Comparison of ENCODE assay signal across 8 mouse cellular contexts in genomic region chr6:86849692-86850445, GRCm38 (mm10). TPM values are rescaled to one million over a fixed set of nuclear protein-coding genes. Genes with fewer than 3 reads are reported as not detected.
DNase-seq lines count a peak whose midpoint lies in the region; ATAC-seq and TF ChIP-seq lines count a peak whose summit lies in the region.

No protein-coding gene starts in this region.

- H3K4me2 ChIP-seq in heart, embryonic 14.5 days (ENCODE audit: low read length): peak overlapping the region; percentile 88
- H3K4me2 ChIP-seq in stomach, embryonic 14.5 days (replicated peaks; ENCODE audit: low read depth, low read length): peak overlapping the region; percentile 91

- H3K27me3 ChIP-seq in MEL (ENCODE audit: control insufficient read depth in 1 of 2, insufficient read depth in 2 of 2, low read length in 2 of 2): no peaks in the 10 kb centered on the region
- no peaks in the 10 kb centered on the region for H3K27me3 ChIP-seq in embryonic facial prominence, embryonic 10.5 days (replicated peaks; ENCODE audit: low read depth, poor library complexity, severe bottlenecking)
- H3K27me3 ChIP-seq in heart, embryonic 14.5 days (ENCODE audit: control insufficient read depth, insufficient read depth, low read length): no peaks in the 10 kb centered on the region
- no peaks in the 10 kb centered on the region for H3K27me3 ChIP-seq in stomach, embryonic 14.5 days (ENCODE audit: control insufficient read depth, insufficient read depth, low read length)

- peak; percentile 5; the same call in 1 of the 2 replicates for ATAC-seq in cerebellum, adult (ENCODE audit: insufficient number of reproducible peaks, low FRiP score, low TSS enrichment)
- ATAC-seq in heart, embryonic 14.5 days (ENCODE audit: insufficient number of reproducible peaks, insufficient read depth, low FRiP score, low read depth): peak; percentile 58
- peak; percentile 53; the same call in 1 of the 2 replicates for ATAC-seq in stomach, embryonic 14.5 days (ENCODE audit: insufficient number of reproducible peaks, insufficient read depth, low FRiP score, low read depth)

- peaks cover 10 to 25% of the 10 kb centered on the region in 2 experiments for H3K4me1 ChIP-seq in MEL (ENCODE audit: control insufficient read depth in 1 of 2, insufficient read depth in 2 of 2, low read length in 2 of 2)
- H3K4me1 ChIP-seq in embryonic facial prominence, embryonic 10.5 days: peaks cover 35% of the 10 kb centered on the region
- H3K4me1 ChIP-seq in heart, embryonic 14.5 days (ENCODE audit: control insufficient read depth in 2 of 2, insufficient read depth in 2 of 2, low read length in 2 of 2): peaks cover 7 to 41% of the 10 kb centered on the region in 2 experiments
- peaks cover 34% of the 10 kb centered on the region for H3K4me1 ChIP-seq in stomach, embryonic 14.5 days (ENCODE audit: control insufficient read depth, insufficient read depth, low read length)

- under 1% methylated on average over 36 of the region's 36 CpGs for WGBS in embryonic facial prominence, embryonic 10.5 days
- WGBS in heart, embryonic 14.5 days: under 1% methylated on average over 35 of the region's 36 CpGs
- under 1% methylated on average over 36 of the region's 36 CpGs for WGBS in stomach, embryonic 14.5 days

- no peak; the same call in 1 of the 2 replicates for TF ChIP-seq RAD21 in MEL (IDR thresholded peaks at IDR 0.05; ENCODE audit: low read depth, low read length)

- no peak for TF ChIP-seq EP300 in MEL (IDR thresholded peaks at IDR 0.05; ENCODE audit: low read depth in 1 of 2, low read length in 2 of 2)

- peak overlapping the region; percentile 81 to 95 for H3K4me3 ChIP-seq in MEL (ENCODE audit: control insufficient read depth in 1 of 2, insufficient read depth in 1 of 2, low read depth in 2 of 2, low read length in 2 of 2)
- peak overlapping the region; percentile 92 for H3K4me3 ChIP-seq in embryonic facial prominence, embryonic 10.5 days
- H3K4me3 ChIP-seq in heart, embryonic 14.5 days (ENCODE audit: control insufficient read depth in 1 of 2, insufficient read depth in 1 of 2, low read depth in 1 of 2, low read length in 2 of 2): peak overlapping the region; percentile 70 to 83
- peak overlapping the region; percentile 86 for H3K4me3 ChIP-seq in stomach, embryonic 14.5 days (ENCODE audit: low read depth, low read length)

- no peak for DNase-seq in cerebellum, adult 11 months
- peak; percentile 60 for DNase-seq in MEL (ENCODE audit: low read depth, low spot score)
- peak; percentile 48 for DNase-seq in embryonic facial prominence, embryonic 10.5 days (ENCODE audit: low spot score)
- peak; percentile 46 to 61 for DNase-seq in kidney, postnatal 36 days
- DNase-seq in lung, postnatal 4 days: peak; percentile 36 to 38

- peaks cover 34% of the 10 kb centered on the region for H3K79me2 ChIP-seq in MEL (ENCODE audit: control insufficient read depth, insufficient read depth, low read length, poor library complexity)

- TF ChIP-seq CTCF in MEL (IDR thresholded peaks at IDR 0.05 in 2 of 3, conservative IDR thresholded peaks at IDR 0.05 in 1 of 3; ENCODE audit: control insufficient read depth in 1 of 3, insufficient read depth in 1 of 3, low read depth in 2 of 3, low read length in 3 of 3, poor library complexity in 1 of 3, severe bottlenecking in 1 of 3): no peak

- H3K36me3 ChIP-seq in MEL (ENCODE audit: control insufficient read depth in 1 of 2, insufficient read depth in 2 of 2, low read length in 2 of 2): peaks cover 0 to 35% of the 10 kb centered on the region in 2 experiments; a peak in 2 of 4 replicates
- peaks cover 18% of the 10 kb centered on the region for H3K36me3 ChIP-seq in embryonic facial prominence, embryonic 10.5 days (replicated peaks)
- H3K36me3 ChIP-seq in heart, embryonic 14.5 days (ENCODE audit: control insufficient read depth, insufficient read depth, low read length): no peaks in the 10 kb centered on the region; the same call in 1 of the 2 replicates
- no peaks in the 10 kb centered on the region for H3K36me3 ChIP-seq in stomach, embryonic 14.5 days (ENCODE audit: control insufficient read depth, insufficient read depth, low read length)

- TF ChIP-seq POLR2A in MEL (IDR thresholded peaks at IDR 0.05; ENCODE audit: control insufficient read depth in 1 of 2, insufficient read depth in 1 of 2, low read depth in 1 of 2, low read length in 2 of 2, poor library complexity in 1 of 2): no peak

- peak overlapping the region; percentile 91 for H3K9ac ChIP-seq in MEL (ENCODE audit: control insufficient read depth, low read depth, low read length, poor library complexity, severe bottlenecking)
- H3K9ac ChIP-seq in heart, embryonic 14.5 days (ENCODE audit: low read length): peak overlapping the region; percentile 95
- H3K9ac ChIP-seq in stomach, embryonic 14.5 days (replicated peaks; ENCODE audit: low read depth, low read length): peak overlapping the region; percentile 85

- H3K27ac ChIP-seq in MEL (ENCODE audit: control insufficient read depth, low read depth, low read length): peak overlapping the region; percentile 99
- peak overlapping the region; percentile 91 for H3K27ac ChIP-seq in embryonic facial prominence, embryonic 10.5 days (replicated peaks)
- peak overlapping the region; percentile 98 to 100 for H3K27ac ChIP-seq in heart, embryonic 14.5 days (replicated peaks in 1 of 2; ENCODE audit: control insufficient read depth in 1 of 2, insufficient read depth in 1 of 2, low read depth in 2 of 2, low read length in 2 of 2)
- H3K27ac ChIP-seq in stomach, embryonic 14.5 days (ENCODE audit: low read length): peak overlapping the region; percentile 96

- H3K9me3 ChIP-seq in MEL (replicated peaks; ENCODE audit: insufficient read depth, low read length): no peaks in the 10 kb centered on the region
- no peaks in the 10 kb centered on the region for H3K9me3 ChIP-seq in embryonic facial prominence, embryonic 10.5 days
- H3K9me3 ChIP-seq in heart, embryonic 14.5 days (ENCODE audit: control insufficient read depth, low read length): no peaks in the 10 kb centered on the region
- H3K9me3 ChIP-seq in stomach, embryonic 14.5 days (ENCODE audit: control insufficient read depth, low read depth, low read length): no peaks in the 10 kb centered on the region

TF ChIP-seq in MEL, 35 proteins besides CTCF, POLR2A, EP300 and RAD21:
- no peak for TF ChIP-seq MAZ (IDR thresholded peaks at IDR 0.05; ENCODE audit: low read depth, low read length)
- no peak for TF ChIP-seq ZC3H11A (IDR thresholded peaks at IDR 0.05; ENCODE audit: low read depth, low read length)
- TF ChIP-seq POLR2AphosphoS5 (IDR thresholded peaks at IDR 0.05; ENCODE audit: borderline replicate concordance, low read depth, low read length): no peak
- no peak for TF ChIP-seq RCOR1 (IDR thresholded peaks at IDR 0.05; ENCODE audit: low read depth, low read length)
- TF ChIP-seq JUND (IDR thresholded peaks at IDR 0.05; ENCODE audit: low read depth, low read length): no peak
- no peak for TF ChIP-seq TBP (IDR thresholded peaks at IDR 0.05; ENCODE audit: low read depth, low read length)
- peak; percentile 33; the same call in 1 of the 2 replicates for TF ChIP-seq SIN3A (IDR thresholded peaks at IDR 0.05; ENCODE audit: low read length)
- 0 out of 2 replicates have a peak, but pooled peaks have one; percentile 63 for TF ChIP-seq UBTF (IDR thresholded peaks at IDR 0.05; ENCODE audit: borderline replicate concordance, insufficient read depth, low read depth, low read length)
- TF ChIP-seq CHD2 (IDR thresholded peaks at IDR 0.05; ENCODE audit: low read length): no peak

RNA-seq across cellular contexts. Expression of gene Aak1, which starts 0.6 kb away (rescaled TPM):
- total RNA-seq in MEL (2012; rRNA removed): 6.4 and 7.2 TPM in 2 replicates
- polyA plus RNA-seq in MEL (2012; ENCODE audit: insufficient read depth in 1 of 2, insufficient read length in 2 of 2, low read depth in 1 of 2, low replicate concordance in 2 of 2, missing spikeins in 1 of 2): 100 to 1,000 TPM in 1 of 2 experiments, 10 to 100 TPM in 1; 25.4 to 353 TPM
- polyA plus RNA-seq in embryonic facial prominence, embryonic 10.5 days (2016; fragmentation: Nextera tagmentation; extraction: Ambion mirVana): 11.3 and 13.3 TPM in 2 replicates
- polyA plus RNA-seq in heart, embryonic 14.5 days (2014; fragmentation: Nextera tagmentation; extraction: Ambion mirVana): 19.5 and 23.3 TPM in 2 replicates
- 21.3 and 28.6 TPM in 2 replicates for polyA plus RNA-seq in stomach, embryonic 14.5 days (2014; fragmentation: Nextera tagmentation; extraction: Ambion mirVana)

RNA-seq across cellular contexts. Expression of gene Anxa4, which starts 56.5 kb away (rescaled TPM):
- 30.4 and 31.1 TPM in 2 replicates for total RNA-seq in MEL (2012; rRNA removed)
- 100 to 1,000 TPM in 1 of 2 experiments, 10 to 100 TPM in 1; 53.6 to 176 TPM for polyA plus RNA-seq in MEL (2012; ENCODE audit: insufficient read depth in 1 of 2, insufficient read length in 2 of 2, low read depth in 1 of 2, low replicate concordance in 2 of 2, missing spikeins in 1 of 2)
- 6.8 and 7.0 TPM in 2 replicates for polyA plus RNA-seq in embryonic facial prominence, embryonic 10.5 days (2016; fragmentation: Nextera tagmentation; extraction: Ambion mirVana)
- 24.6 and 30.3 TPM in 2 replicates for polyA plus RNA-seq in heart, embryonic 14.5 days (2014; fragmentation: Nextera tagmentation; extraction: Ambion mirVana)
- polyA plus RNA-seq in stomach, embryonic 14.5 days (2014; fragmentation: Nextera tagmentation; extraction: Ambion mirVana): 79.7 and 93.9 TPM in 2 replicates

Comparison
In these comparisons a context has a peak if more than half of its experiments do, and no peak if none do; other contexts are left out.
1. ATAC-seq: peak in every context shown above with its lines; median percentile 58 in heart, embryonic 14.5 days; 53 in stomach, embryonic 14.5 days; 5 in cerebellum, adult.